Mouse (Mus musculus) midbrain, embryonic 16.5 days (tissue): Measurements from ENCODE around the gene Hoxd11. TPM values are rescaled to one million over a fixed set of nuclear protein-coding genes. Genes with fewer than 3 reads are reported as not detected.

Experiments used
- ATAC-seq: fragments of 200-750 bp; cut with Nextera tagmentation; 2 replicates; pipeline ENCODE4 v1.8.0; 2017; ENCODE audit warnings: moderate TSS enrichment
- H3K27ac ChIP-seq: fragments of 300-500 bp; sonication (generic); 2 replicates; pipeline ENCODE4 v1.5.1; 2014; ENCODE audit warnings: mild to moderate bottlenecking, low read length, mixed read lengths
- H3K27me3 ChIP-seq: fragments of 300-500 bp; sonication (generic); 2 replicates; pipeline ENCODE4 v1.6.1; 2014; ENCODE audit warnings: low read depth, low read length, mixed read lengths; ENCODE audit not compliant: control insufficient read depth, insufficient read depth
- H3K36me3 ChIP-seq: fragments of 300-500 bp; sonication (generic); 2 replicates; pipeline ENCODE4 v1.6.1; 2014; ENCODE audit warnings: mild to moderate bottlenecking, low read length, moderate library complexity, mixed read lengths; ENCODE audit not compliant: control insufficient read depth, insufficient read depth
- H3K4me1 ChIP-seq: fragments of 300-500 bp; sonication (generic); 2 replicates; pipeline ENCODE4 v1.6.1; 2014; ENCODE audit warnings: mild to moderate bottlenecking, low read length, mixed read lengths; ENCODE audit not compliant: control insufficient read depth, insufficient read depth
- H3K4me2 ChIP-seq: fragments of 300-500 bp; sonication (generic); 2 replicates; pipeline ENCODE4 v1.6.1; 2014; ENCODE audit warnings: mild to moderate bottlenecking, low read length, mixed read lengths
- H3K4me3 ChIP-seq: fragments of 300-500 bp; sonication (generic); 2 replicates; pipeline ENCODE4 v1.5.1; 2014; ENCODE audit warnings: low read depth, mild to moderate bottlenecking, low read length, moderate library complexity, mixed read lengths
- H3K9ac ChIP-seq: fragments of 300-500 bp; sonication (generic); 2 replicates; pipeline ENCODE4 v1.6.1; 2014; ENCODE audit warnings: low read depth, low read length, mixed read lengths
- H3K9me3 ChIP-seq: fragments of 300-500 bp; sonication (generic); replicated peaks from 2 replicates; pipeline ENCODE4 v1.6.1; 2014; ENCODE audit warnings: mild to moderate bottlenecking, low read length, mixed read lengths; ENCODE audit not compliant: control insufficient read depth, poor library complexity, severe bottlenecking
- WGBS: fragments of 180-500 bp; shearing (Covaris S2); extraction: QIAGEN DNeasy Blood & Tissue Kit; methylation state at CpG from one replicate; pipeline ENCODE4 v1.1.7; 2014; 5-methylcytosine and 5-hydroxymethylcytosine counted together
- polyA plus RNA-seq: library from polyadenylated mRNA; unstranded; fragments of >200 nt; fragmentation: Nextera tagmentation; extraction: Ambion mirVana; gene quantifications from 2 replicates; pipeline ENCODE4 v1.2.1, GENCODE M21; 2015

Gene Hoxd11
- polyA plus RNA-seq, 1 experiment from 2014 or later, result not detected

DNA sequence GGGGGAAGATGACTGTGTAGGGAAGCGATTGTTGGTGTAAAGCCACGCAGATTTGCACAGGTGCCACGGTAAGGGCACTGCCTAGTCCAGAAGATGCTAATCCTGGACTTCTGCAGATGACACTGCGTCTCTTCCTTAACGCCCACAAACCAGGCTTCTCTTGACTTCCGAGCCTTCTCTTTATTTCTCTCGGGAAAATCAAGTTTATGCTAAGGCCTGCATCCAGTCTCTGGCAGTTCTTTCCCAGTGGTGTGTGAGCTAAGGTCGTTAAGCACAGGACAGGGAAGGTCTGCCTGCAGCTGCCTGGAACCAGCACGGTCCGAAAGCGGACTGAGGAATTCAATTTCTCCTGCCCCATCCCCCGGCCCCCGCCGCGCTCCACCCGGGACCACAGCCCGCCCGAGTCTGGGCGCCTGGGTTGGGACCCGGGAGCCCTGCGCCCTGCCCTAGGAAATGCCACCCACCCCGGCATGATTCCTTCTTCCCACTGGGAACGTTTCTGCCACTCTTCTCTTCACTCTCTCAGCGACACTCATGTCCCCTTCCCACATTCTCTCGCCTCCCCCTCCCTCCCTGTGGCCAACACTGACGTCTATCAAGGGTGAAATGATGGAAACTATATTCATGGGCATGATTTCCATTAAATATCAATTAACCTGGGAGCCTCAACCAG lies 24.5 kb downstream of the Hoxd11 start:
- Histone ChIP-seq H3K27me3 (peaks cover 63% of the 10 kb centered on the region), H3K4me1 (peaks cover 7% of the 10 kb centered on the region), H3K9me3 (no peaks in the 10 kb centered on the region), H3K27ac (no peak overlapping the region), H3K36me3 (no peaks in the 10 kb centered on the region), H3K9ac (no peak overlapping the region), H3K4me3 (no peak overlapping the region), H3K4me2 (no peak overlapping the region)
- ATAC-seq, result no peak
- WGBS, result 1% methylated on average over 26 of the region's 26 CpGs

DNA sequence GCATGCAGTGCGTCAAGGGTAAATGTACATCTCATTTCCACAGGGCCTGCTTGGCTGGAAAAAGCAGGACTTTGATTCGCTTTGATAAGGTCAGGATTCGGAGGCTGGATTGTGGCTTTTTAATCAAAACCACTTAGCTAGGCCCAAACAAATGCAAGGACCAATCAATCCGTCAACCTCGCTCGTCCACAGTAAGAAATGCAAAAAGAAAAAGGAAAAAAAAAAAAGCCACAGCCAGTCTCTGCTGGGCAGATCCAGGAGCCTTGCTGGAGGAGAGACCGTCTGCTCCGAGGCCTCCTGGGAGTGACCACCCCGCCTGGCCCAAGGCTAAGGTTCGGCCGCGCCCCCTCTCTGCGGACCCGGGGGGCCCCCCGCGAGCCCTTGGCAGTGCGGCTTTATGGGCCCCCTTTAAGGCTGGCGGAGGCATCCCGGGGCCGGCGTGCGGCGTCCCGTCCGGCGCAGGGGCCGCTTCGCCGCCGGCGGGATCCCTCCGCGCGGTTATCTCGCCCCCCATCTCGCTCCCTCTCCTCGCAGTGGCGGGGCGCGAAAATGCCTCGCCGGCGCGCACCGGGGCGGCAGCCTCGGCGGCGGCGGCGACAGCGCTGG lies 25.1 kb downstream of the Hoxd11 start, which contains the start of gene Hoxd8:
Gene Hoxd8, plus strand, starts transcription at position 223 of the 606 bp plus-strand sequence.
- Histone ChIP-seq H3K27ac (no peak within 1 kb of the TSS), H3K36me3 (no peaks in the 10 kb centered on the region), H3K27me3 (peaks cover 68% of the 10 kb centered on the region), H3K9me3 (no peaks in the 10 kb centered on the region), H3K4me2 (peak within 1 kb of the TSS; percentile 46), H3K9ac (no peak within 1 kb of the TSS), H3K4me1 (peaks cover 7% of the 10 kb centered on the region), H3K4me3 (peak within 1 kb of the TSS; percentile 17)
- ATAC-seq, result no peak
- WGBS, result under 1% methylated on average over 35 of the region's 52 CpGs

DNA sequence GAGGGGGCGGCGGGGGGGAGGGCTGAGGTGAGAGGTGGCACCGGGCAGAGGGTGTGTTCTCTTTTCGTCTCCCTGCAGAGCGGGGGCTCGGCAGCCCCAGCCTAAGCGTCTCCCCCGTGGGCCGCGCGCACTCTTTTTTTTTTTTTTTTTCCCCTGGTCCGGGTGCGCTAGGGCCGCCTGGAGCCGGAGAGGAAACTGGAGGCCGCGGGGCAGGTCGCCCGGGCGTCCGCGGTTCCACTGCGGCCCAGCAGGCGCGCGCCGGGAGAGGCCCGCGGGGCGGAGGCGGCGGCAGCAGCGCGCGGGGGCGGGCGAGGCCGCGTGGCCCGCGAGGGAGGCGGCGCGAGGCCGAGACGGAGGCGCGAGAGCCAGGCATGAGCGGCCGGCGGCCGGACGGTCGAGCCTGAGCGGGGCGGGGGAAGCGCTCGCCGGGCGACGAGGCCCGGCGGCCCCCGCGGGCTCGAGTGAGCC lies 25.7 kb downstream of the Hoxd11 start:
- ATAC-seq, result no peak
- no peak overlapping the region for H3K9ac ChIP-seq

DNA sequence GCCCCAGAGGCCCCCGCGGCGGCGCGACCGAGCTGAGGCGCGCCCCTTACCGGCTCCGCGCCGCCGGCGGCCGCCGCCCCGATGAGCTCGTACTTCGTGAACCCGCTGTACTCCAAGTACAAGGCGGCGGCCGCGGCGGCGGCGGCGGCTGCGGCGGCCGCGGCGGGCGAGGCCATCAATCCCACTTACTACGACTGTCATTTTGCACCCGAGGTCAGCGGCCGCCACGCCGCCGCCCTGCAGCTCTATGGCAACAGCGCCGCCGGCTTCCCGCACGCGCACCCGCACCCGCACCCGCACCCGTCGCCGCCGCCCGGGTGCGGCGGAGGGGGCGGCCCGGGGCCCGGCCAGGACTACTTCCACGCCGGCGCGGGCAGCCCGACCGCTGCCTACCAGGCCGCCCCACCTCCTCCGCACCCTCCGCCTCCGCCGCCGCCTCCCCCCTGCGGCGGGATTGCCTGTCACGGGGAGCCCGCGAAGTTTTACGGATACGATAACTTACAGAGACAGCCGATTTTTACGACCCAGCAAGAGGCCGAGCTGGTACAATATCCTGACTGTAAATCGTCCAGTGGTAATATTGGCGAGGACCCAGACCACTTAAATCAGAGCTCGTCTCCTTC lies 26.2 kb downstream of the Hoxd11 start:
- no peak overlapping the region for H3K27ac ChIP-seq
- no peaks in the 10 kb centered on the region for H3K9me3 ChIP-seq
- peaks cover 7% of the 10 kb centered on the region for H3K4me1 ChIP-seq
- H3K27me3 ChIP-seq, result peaks cover 68% of the 10 kb centered on the region
- 1% methylated on average over 46 of the region's 85 CpGs for WGBS
- H3K9ac ChIP-seq, result no peak overlapping the region
- no peak for ATAC-seq
- H3K4me2 ChIP-seq, result peak overlapping the region; percentile 46
- peak overlapping the region; percentile 17 for H3K4me3 ChIP-seq
- no peaks in the 10 kb centered on the region for H3K36me3 ChIP-seq

More for the DNA sequence above, 25.7 kb downstream of the Hoxd11 start:
- H3K9me3 ChIP-seq, result no peaks in the 10 kb centered on the region
- peaks cover 7% of the 10 kb centered on the region for H3K4me1 ChIP-seq
- H3K4me2 ChIP-seq, result peak overlapping the region; percentile 46
- H3K4me3 ChIP-seq, result peak overlapping the region; percentile 17
- H3K27me3 ChIP-seq, result peaks cover 68% of the 10 kb centered on the region
- no peaks in the 10 kb centered on the region for H3K36me3 ChIP-seq
- 1% methylated on average over 31 of the region's 66 CpGs for WGBS
- H3K27ac ChIP-seq, result no peak overlapping the region

DNA sequence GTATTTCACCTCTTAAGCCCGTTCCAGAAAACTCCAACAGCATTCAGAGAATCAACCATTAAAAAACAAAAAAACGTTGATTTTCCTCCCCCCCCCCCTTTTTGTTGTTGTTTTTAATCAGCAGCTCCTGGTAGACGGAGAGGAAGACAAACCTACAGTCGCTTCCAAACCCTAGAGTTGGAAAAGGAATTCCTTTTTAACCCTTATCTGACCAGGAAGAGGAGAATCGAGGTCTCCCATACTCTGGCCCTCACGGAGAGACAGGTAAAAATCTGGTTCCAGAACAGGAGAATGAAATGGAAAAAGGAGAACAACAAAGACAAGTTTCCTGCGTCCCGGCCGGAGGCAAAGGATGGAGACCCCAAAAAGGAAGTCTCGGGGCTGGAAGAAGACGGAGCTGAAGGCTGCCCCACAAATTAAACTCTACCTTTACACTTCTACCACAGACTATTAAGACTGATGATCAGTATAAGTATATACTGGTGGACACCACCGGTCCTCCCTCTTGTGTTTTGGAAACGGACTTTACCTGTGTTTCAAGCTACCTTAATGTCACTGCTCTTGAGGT lies 27.1 kb downstream of the Hoxd11 start:
- ATAC-seq, result no peak
- Histone ChIP-seq H3K4me2 (no peak overlapping the region), H3K27ac (no peak overlapping the region), H3K9ac (no peak overlapping the region), H3K4me3 (no peak overlapping the region), H3K27me3 (peaks cover 66% of the 10 kb centered on the region), H3K9me3 (no peaks in the 10 kb centered on the region), H3K4me1 (peaks cover 7% of the 10 kb centered on the region), H3K36me3 (no peaks in the 10 kb centered on the region)
- WGBS, result 1% methylated on average over 13 of the region's 13 CpGs

DNA sequence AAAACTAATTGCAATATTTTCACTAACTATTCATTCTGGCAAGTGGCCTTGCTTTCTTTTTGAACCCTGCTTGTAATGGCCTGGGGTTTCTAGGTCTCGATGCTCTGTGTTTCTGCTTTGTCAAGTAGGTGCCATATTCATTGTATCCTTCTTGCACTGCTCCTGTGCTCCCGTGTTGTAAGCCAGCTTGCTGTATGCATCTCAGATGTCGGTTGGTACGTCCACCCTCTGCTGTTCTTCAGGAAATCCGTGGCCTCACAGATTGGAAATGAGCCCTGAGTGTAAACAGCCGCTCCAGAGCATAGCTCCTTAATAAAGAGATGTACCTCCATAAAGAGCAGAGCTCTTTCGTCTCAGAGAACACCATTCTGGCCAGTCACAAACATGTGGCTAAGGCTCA lies 28.2 kb downstream of the Hoxd11 start:
- no peak for ATAC-seq
- no peak overlapping the region for H3K27ac ChIP-seq
- peaks cover 70% of the 10 kb centered on the region for H3K27me3 ChIP-seq

DNA sequence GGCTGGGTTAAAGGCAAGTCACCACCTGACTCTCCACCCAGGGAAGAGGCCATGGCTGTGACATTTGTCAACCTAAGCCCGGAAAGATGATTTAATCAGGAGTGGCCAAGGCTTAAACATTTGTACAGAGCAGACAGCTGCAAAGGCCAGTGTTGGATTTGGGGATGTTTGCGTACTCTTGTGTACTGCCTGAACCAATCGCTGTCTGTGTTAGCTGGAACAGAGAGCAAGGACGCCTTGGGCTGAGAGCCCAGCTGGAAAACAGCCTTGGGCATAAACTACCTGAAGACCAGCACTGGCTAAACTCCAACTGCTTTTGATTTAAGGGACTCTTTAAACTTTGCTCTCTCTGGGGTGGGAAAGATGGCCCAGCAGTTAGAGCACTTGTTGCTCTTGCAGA lies 29.3 kb downstream of the Hoxd11 start:
- Histone ChIP-seq H3K9ac (no peak overlapping the region), H3K4me2 (no peak overlapping the region), H3K9me3 (no peaks in the 10 kb centered on the region), H3K27me3 (peaks cover 69% of the 10 kb centered on the region), H3K27ac (no peak overlapping the region), H3K4me1 (peaks cover 13% of the 10 kb centered on the region), H3K36me3 (no peaks in the 10 kb centered on the region), H3K4me3 (no peak overlapping the region)
- 7% methylated on average over 4 of the region's 4 CpGs for WGBS
- ATAC-seq, result no peak

More for the DNA sequence above, 28.2 kb downstream of the Hoxd11 start:
- WGBS, result 5% methylated on average over 7 of the region's 7 CpGs
- no peak overlapping the region for H3K4me2 ChIP-seq
- no peak overlapping the region for H3K4me3 ChIP-seq
- peaks cover 13% of the 10 kb centered on the region for H3K4me1 ChIP-seq
- H3K9ac ChIP-seq, result no peak overlapping the region
- no peaks in the 10 kb centered on the region for H3K9me3 ChIP-seq
- H3K36me3 ChIP-seq, result no peaks in the 10 kb centered on the region

DNA sequence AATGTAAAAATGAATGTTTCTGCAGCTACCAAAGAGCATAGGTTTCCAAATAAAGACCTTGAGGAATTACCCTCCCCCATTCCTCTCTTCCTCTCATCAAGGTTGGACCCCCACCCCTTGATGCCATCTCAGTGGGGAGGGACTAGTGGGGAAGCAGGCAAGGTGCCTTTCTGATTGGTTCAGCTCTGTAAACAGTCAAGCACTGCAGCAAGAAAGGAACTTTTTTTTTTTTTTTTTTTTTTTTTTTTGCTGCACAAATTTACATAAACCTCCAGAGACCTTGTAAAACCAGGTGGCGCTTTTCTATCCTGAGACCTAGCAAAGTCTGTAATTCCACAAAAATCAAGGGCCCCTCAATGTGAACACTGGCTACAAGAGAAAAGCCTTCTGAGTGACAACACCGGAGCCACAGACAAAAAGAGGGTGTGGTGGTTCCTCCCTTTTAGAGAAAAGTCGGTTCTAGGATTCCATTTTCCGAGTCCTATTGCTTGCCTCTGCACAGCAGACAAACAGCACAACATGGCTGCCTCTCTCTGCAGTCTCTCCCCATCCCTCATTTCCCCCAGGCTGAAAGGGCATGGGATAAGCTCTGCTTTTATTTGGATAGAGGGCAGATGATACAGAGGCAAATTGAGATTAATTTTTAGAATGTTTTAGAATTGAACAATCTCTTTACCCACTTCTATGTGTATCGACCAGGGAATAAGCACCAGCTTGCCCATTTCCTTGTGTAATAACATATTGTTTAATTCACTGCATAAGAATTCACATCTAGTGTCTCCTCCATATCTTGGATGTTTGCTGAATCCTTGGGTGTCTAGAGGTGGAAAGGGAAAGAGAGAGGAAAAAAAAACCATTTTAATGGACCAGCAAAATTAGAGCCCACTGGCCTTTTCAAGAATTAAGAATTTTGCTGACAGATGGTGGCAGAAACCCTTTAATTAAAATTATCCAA lies 30.4 kb downstream of the Hoxd11 start:
- Histone ChIP-seq H3K36me3 (no peaks in the 10 kb centered on the region), H3K9ac (no peak overlapping the region), H3K27me3 (peaks cover 61% of the 10 kb centered on the region), H3K9me3 (no peaks in the 10 kb centered on the region), H3K4me1 (peaks cover 13% of the 10 kb centered on the region), H3K4me3 (no peak overlapping the region), H3K4me2 (no peak overlapping the region), H3K27ac (no peak overlapping the region)
- WGBS, result 2% methylated on average over 5 of the region's 5 CpGs
- ATAC-seq, result no peak
